18 mouse cellular contexts compared by ENCODE assay signal in genomic region chr5:125124002-125124401, GRCm38 (mm10). TPM values are rescaled to one million over a fixed set of nuclear protein-coding genes. Genes with fewer than 3 reads are reported as not detected.
DNase-seq lines count a peak whose midpoint lies in the region; ATAC-seq and TF ChIP-seq lines count a peak whose summit lies in the region.
"Had no signal": no experiment of that assay in that cellular context is flagged by ENCODE, and none has a peak within 500 bp of the region (broad histone marks: within the 10 kb centered on the region; RNA-seq: fewer than 3 reads in every experiment).

No protein-coding gene starts in this region.

- no peak overlapping the region for H3K9ac ChIP-seq in forebrain, embryonic 13.5 days
- no peak overlapping the region for H3K9ac ChIP-seq in forebrain, embryonic 14.5 days (ENCODE audit: low read length)
- no peak overlapping the region for H3K9ac ChIP-seq in liver, adult 2 months (ENCODE audit: low read depth, low read length)
- H3K9ac ChIP-seq in liver, embryonic 11.5 days (ENCODE audit: low read depth, low read length): no peak overlapping the region
- H3K9ac ChIP-seq in neural tube, embryonic 11.5 days (ENCODE audit: low read length): peak overlapping the region; percentile 14; the same call in 1 of the 2 replicates
- no peak overlapping the region for H3K9ac ChIP-seq in neural tube, embryonic 15.5 days (replicated peaks)
- H3K9ac ChIP-seq: heart, embryonic 13.5 days; intestine, embryonic 15.5 days; kidney, embryonic 15.5 days had no signal

- H3K36me3 ChIP-seq in forebrain, embryonic 13.5 days (ENCODE audit: poor library complexity, severe bottlenecking): peaks cover 24% of the 10 kb centered on the region
- peaks cover 21% of the 10 kb centered on the region for H3K36me3 ChIP-seq in forebrain, embryonic 14.5 days (ENCODE audit: control insufficient read depth, insufficient read depth, low read length)
- 0 out of 2 replicates have a peak, but pooled peaks cover 3% of the 10 kb centered on the region for H3K36me3 ChIP-seq in liver, adult 2 months (ENCODE audit: control insufficient read depth, insufficient read depth, low read length)
- H3K36me3 ChIP-seq in liver, embryonic 11.5 days (ENCODE audit: control insufficient read depth, insufficient read depth, low read length): peaks cover 5% of the 10 kb centered on the region; the same call in 1 of the 2 replicates
- peaks cover 8% of the 10 kb centered on the region for H3K36me3 ChIP-seq in neural tube, embryonic 11.5 days (ENCODE audit: control insufficient read depth, insufficient read depth, low read length)
- peaks cover 6% of the 10 kb centered on the region for H3K36me3 ChIP-seq in neural tube, embryonic 15.5 days

- H3K4me1 ChIP-seq in forebrain, embryonic 13.5 days: peaks cover 78% of the 10 kb centered on the region
- H3K4me1 ChIP-seq in forebrain, embryonic 14.5 days (ENCODE audit: control insufficient read depth, insufficient read depth, low read length): peaks cover 17% of the 10 kb centered on the region
- H3K4me1 ChIP-seq in liver, adult 2 months (ENCODE audit: control insufficient read depth, insufficient read depth, low read length): peaks cover 50% of the 10 kb centered on the region
- H3K4me1 ChIP-seq in liver, embryonic 11.5 days (replicated peaks; ENCODE audit: control insufficient read depth, insufficient read depth, low read length): peaks cover 26% of the 10 kb centered on the region
- H3K4me1 ChIP-seq in neural tube, embryonic 11.5 days (ENCODE audit: control insufficient read depth, insufficient read depth, low read length): peaks cover 30% of the 10 kb centered on the region
- H3K4me1 ChIP-seq in neural tube, embryonic 15.5 days: peaks cover 77% of the 10 kb centered on the region

- H3K4me2 ChIP-seq in forebrain, embryonic 13.5 days: no peak overlapping the region
- H3K4me2 ChIP-seq in forebrain, embryonic 14.5 days (ENCODE audit: low read length): no peak overlapping the region
- no peak overlapping the region for H3K4me2 ChIP-seq in liver, embryonic 11.5 days
- no peak overlapping the region for H3K4me2 ChIP-seq in neural tube, embryonic 11.5 days (ENCODE audit: low read depth)
- no peak overlapping the region for H3K4me2 ChIP-seq in neural tube, embryonic 15.5 days
- H3K4me2 ChIP-seq: heart, embryonic 13.5 days; intestine, embryonic 15.5 days; kidney, embryonic 15.5 days; midbrain, embryonic 11.5 days had no signal

- H3K4me3 ChIP-seq in forebrain, embryonic 13.5 days: no peak overlapping the region
- no peak overlapping the region for H3K4me3 ChIP-seq in forebrain, embryonic 14.5 days (ENCODE audit: low read depth, low read length)
- H3K4me3 ChIP-seq in liver, adult 2 months (ENCODE audit: insufficient read depth, low read depth, low read length): no peak overlapping the region
- H3K4me3 ChIP-seq in liver, embryonic 11.5 days (ENCODE audit: low read depth, low read length): no peak overlapping the region
- no peak overlapping the region for H3K4me3 ChIP-seq in neural tube, embryonic 11.5 days (ENCODE audit: low read depth, low read length)
- H3K4me3 ChIP-seq in neural tube, embryonic 15.5 days (replicated peaks): no peak overlapping the region
- H3K4me3 ChIP-seq: erythroblast, embryonic 14.5 days; heart, embryonic 13.5 days; intestine, embryonic 15.5 days; kidney, embryonic 15.5 days had no signal

- no peaks in the 10 kb centered on the region for H3K27me3 ChIP-seq in forebrain, embryonic 13.5 days
- no peaks in the 10 kb centered on the region for H3K27me3 ChIP-seq in forebrain, embryonic 14.5 days (replicated peaks; ENCODE audit: control insufficient read depth, insufficient read depth, low read length)
- no peaks in the 10 kb centered on the region for H3K27me3 ChIP-seq in liver, adult 2 months (ENCODE audit: control insufficient read depth, insufficient read depth, low read length)
- no peaks in the 10 kb centered on the region for H3K27me3 ChIP-seq in liver, embryonic 11.5 days (replicated peaks; ENCODE audit: control insufficient read depth, insufficient read depth, low read length)
- no peaks in the 10 kb centered on the region for H3K27me3 ChIP-seq in neural tube, embryonic 11.5 days (ENCODE audit: control insufficient read depth, insufficient read depth, low read length)
- H3K27me3 ChIP-seq in neural tube, embryonic 15.5 days (replicated peaks): no peaks in the 10 kb centered on the region
- H3K27me3 ChIP-seq: CH12.LX; heart, embryonic 13.5 days; intestine, embryonic 15.5 days; kidney, embryonic 15.5 days had no signal

- peaks cover 51% of the 10 kb centered on the region for H3K79me2 ChIP-seq in liver, adult 2 months (ENCODE audit: control insufficient read depth, insufficient read depth, low read length)

- no peak for ATAC-seq in forebrain, embryonic 13.5 days
- no peak for ATAC-seq in forebrain, embryonic 14.5 days
- ATAC-seq in liver, embryonic 11.5 days (replicated peaks; ENCODE audit: low FRiP score): no peak
- no peak for ATAC-seq in neural tube, embryonic 11.5 days (ENCODE audit: insufficient read depth, low FRiP score, low TSS enrichment)
- no peak for ATAC-seq in neural tube, embryonic 15.5 days (ENCODE audit: low FRiP score)
- ATAC-seq: intestine, embryonic 15.5 days had no signal

- 0 out of 2 replicates have a peak overlapping the region, but pooled peaks have one; percentile 4 for H3K27ac ChIP-seq in forebrain, embryonic 13.5 days
- no peak overlapping the region; the same call in 1 of the 2 replicates for H3K27ac ChIP-seq in forebrain, embryonic 14.5 days (ENCODE audit: low read depth, low read length)
- peak overlapping the region; percentile 49 for H3K27ac ChIP-seq in liver, adult 2 months (replicated peaks; ENCODE audit: insufficient read depth, low read depth, low read length)
- no peak overlapping the region for H3K27ac ChIP-seq in liver, embryonic 11.5 days (ENCODE audit: low read depth, low read length)
- 0 out of 2 replicates have a peak overlapping the region, but pooled peaks have one; percentile 14 for H3K27ac ChIP-seq in neural tube, embryonic 11.5 days (ENCODE audit: low read depth, low read length)
- H3K27ac ChIP-seq in neural tube, embryonic 15.5 days (replicated peaks): no peak overlapping the region
- H3K27ac ChIP-seq: heart, embryonic 13.5 days; intestine, embryonic 15.5 days had no signal

- 78% methylated on average over 7 of the region's 7 CpGs for WGBS in forebrain, embryonic 13.5 days
- WGBS in forebrain, embryonic 14.5 days: 82% methylated on average over 7 of the region's 7 CpGs
- 95% methylated on average over 7 of the region's 7 CpGs for WGBS in liver, adult 2 months
- 79% methylated on average over 7 of the region's 7 CpGs for WGBS in liver, embryonic 11.5 days
- WGBS in neural tube, embryonic 11.5 days: 81% methylated on average over 7 of the region's 7 CpGs
- WGBS in neural tube, embryonic 15.5 days: 63% methylated on average over 7 of the region's 7 CpGs

- no peak for TF ChIP-seq CTCF in liver, adult 2 months (IDR thresholded peaks at IDR 0.05; ENCODE audit: low read depth, low read length)

- no peak for TF ChIP-seq POLR2A in liver, adult 2 months (IDR thresholded peaks at IDR 0.05; ENCODE audit: extremely low read depth, insufficient read depth, low read length)

- DNase-seq in forebrain, embryonic 14.5 days (ENCODE audit: low spot score): no peak
- no peak for DNase-seq in liver, adult 2 months (ENCODE audit: extremely low read depth, low read depth, low spot score)
- no peak for DNase-seq in liver, embryonic 11.5 days (ENCODE audit: low spot score)
- DNase-seq in neural tube, embryonic 11.5 days (ENCODE audit: low spot score): no peak
- peak; percentile 50 to 79 for DNase-seq in lung, postnatal 4 days
- DNase-seq in ovary, adult 18-20 months (ENCODE audit: low spot score): no peak
- DNase-seq: cerebellum, adult 11-12 months; cerebellum, postnatal 25 days; heart, postnatal 36 days; right cerebral cortex, postnatal 14 days had no signal

- H3K9me3 ChIP-seq in forebrain, embryonic 13.5 days (replicated peaks): no peaks in the 10 kb centered on the region
- H3K9me3 ChIP-seq in forebrain, embryonic 14.5 days (replicated peaks; ENCODE audit: control insufficient read depth, low read length): no peaks in the 10 kb centered on the region
- H3K9me3 ChIP-seq in liver, embryonic 11.5 days (ENCODE audit: control insufficient read depth, low read length): no peaks in the 10 kb centered on the region
- no peaks in the 10 kb centered on the region for H3K9me3 ChIP-seq in neural tube, embryonic 11.5 days (ENCODE audit: control insufficient read depth, low read length)
- no peaks in the 10 kb centered on the region for H3K9me3 ChIP-seq in neural tube, embryonic 15.5 days (replicated peaks)
- H3K9me3 ChIP-seq: heart, embryonic 13.5 days; intestine, embryonic 15.5 days; kidney, embryonic 15.5 days had no signal

RNA-seq across cellular contexts. Expression of gene Ncor2, which starts 55.0 kb away (rescaled TPM):
- 25.6 and 27.3 TPM in 2 replicates for polyA plus RNA-seq in forebrain, embryonic 13.5 days (2015; fragmentation: Nextera tagmentation; extraction: Ambion mirVana)
- polyA plus RNA-seq in forebrain, embryonic 14.5 days (2014; fragmentation: Nextera tagmentation; extraction: Ambion mirVana): 15.1 and 22.3 TPM in 2 replicates
- 7.1 and 9.4 TPM in 2 replicates for total RNA-seq in liver, adult 2 months (2014; rRNA removed)
- 15.0 and 17.0 TPM in 2 replicates for polyA plus RNA-seq in liver, adult 2 months (2012; rRNA removed)
- polyA plus RNA-seq in liver, embryonic 11.5 days (2014; fragmentation: Nextera tagmentation; extraction: Ambion mirVana): 14.0 and 17.2 TPM in 2 replicates
- polyA plus RNA-seq in neural tube, embryonic 11.5 days (2014; fragmentation: Nextera tagmentation; extraction: Ambion mirVana): 23.6 and 24.3 TPM in 2 replicates
- 24.2 and 28.5 TPM in 2 replicates for polyA plus RNA-seq in neural tube, embryonic 15.5 days (2015; fragmentation: Nextera tagmentation; extraction: Ambion mirVana)

Comparison
In these comparisons a context has a peak if more than half of its experiments do, and no peak if none do; other contexts are left out.
1. H3K27ac ChIP-seq: peak in forebrain, embryonic 13.5 days (single experiment), liver, adult 2 months (single experiment) and neural tube, embryonic 11.5 days (single experiment); none in forebrain, embryonic 14.5 days (single experiment), liver, embryonic 11.5 days (single experiment) and neural tube, embryonic 15.5 days (single experiment).
2. DNase-seq: peak in lung, postnatal 4 days (2 of 2); none in forebrain, embryonic 14.5 days (single experiment), liver, adult 2 months (single experiment), liver, embryonic 11.5 days (single experiment), neural tube, embryonic 11.5 days (single experiment) and ovary, adult 18-20 months (single experiment).